Mouse (Mus musculus): ENCODE data around the gene Crispld2.

DNA sequence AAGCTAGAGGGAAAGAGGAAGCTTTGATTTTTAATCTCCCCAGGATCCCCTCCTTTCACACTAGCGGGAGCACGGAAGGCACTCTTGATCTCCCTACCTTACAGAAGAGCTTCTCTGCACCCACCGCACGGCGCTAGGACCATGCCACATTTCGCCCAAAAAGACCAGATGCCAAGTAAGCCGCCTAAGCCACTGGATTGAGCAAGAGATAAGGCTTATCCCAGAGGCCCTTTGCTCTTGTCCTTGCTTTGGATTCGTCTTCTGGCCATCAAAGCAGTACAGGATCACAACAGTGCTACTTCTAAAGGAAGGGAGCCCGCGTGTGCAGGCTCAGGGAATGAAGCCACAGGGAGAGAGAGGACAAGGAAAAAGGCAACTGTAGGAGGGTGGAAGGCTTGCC, 102.6 kb downstream of the Crispld2 start:
- TF ChIP-seq POLR2A (IDR thresholded peaks at IDR 0.05; ENCODE audit: borderline replicate concordance, low read depth, low read length) (no peak), CTCF (IDR thresholded peaks at IDR 0.05; ENCODE audit: low read depth, low read length) (no peak)

Measured in bone marrow macrophage, adult 2 months (primary cell).